ENCODE assay signal across 8 mouse cellular contexts in genomic region chr6:90463228-90463862, GRCm38 (mm10). TPM values are rescaled to one million over a fixed set of nuclear protein-coding genes. Genes with fewer than 3 reads are reported as not detected.
DNase-seq lines count a peak whose midpoint lies in the region; ATAC-seq lines count a peak whose summit lies in the region.

No protein-coding gene starts in this region.

- peak overlapping the region; percentile 92 for H3K4me3 ChIP-seq in megakaryocyte, embryonic 14.5 days (replicated peaks)
- peak overlapping the region; percentile 63 for H3K4me3 ChIP-seq in embryonic facial prominence, embryonic 15.5 days (replicated peaks)
- peak overlapping the region; percentile 69 for H3K4me3 ChIP-seq in limb, embryonic 10.5 days
- H3K4me3 ChIP-seq in midbrain, embryonic 12.5 days: peak overlapping the region; percentile 67
- H3K4me3 ChIP-seq in stomach, embryonic 15.5 days (replicated peaks): peak overlapping the region; percentile 65

- ATAC-seq in megakaryocyte, adult 5-6 weeks (ENCODE audit: poor library complexity, severe bottlenecking): no peak
- peak; percentile 74 for ATAC-seq in embryonic facial prominence, embryonic 15.5 days (ENCODE audit: insufficient number of reproducible peaks, low FRiP score, low TSS enrichment, low read depth)
- ATAC-seq in midbrain, embryonic 12.5 days (ENCODE audit: low FRiP score, low read depth): peak; percentile 70
- peak; percentile 89 for ATAC-seq in stomach, embryonic 15.5 days (ENCODE audit: insufficient read depth, low FRiP score, low read depth)

- H3K27ac ChIP-seq in embryonic facial prominence, embryonic 15.5 days (replicated peaks): no peak overlapping the region
- H3K27ac ChIP-seq in limb, embryonic 10.5 days: peak overlapping the region; percentile 84
- no peak overlapping the region for H3K27ac ChIP-seq in midbrain, embryonic 12.5 days (replicated peaks)
- peak overlapping the region; percentile 31 for H3K27ac ChIP-seq in stomach, embryonic 15.5 days

- H3K9ac ChIP-seq in embryonic facial prominence, embryonic 15.5 days: peak overlapping the region; percentile 48; the same call in 1 of the 2 replicates
- peak overlapping the region; percentile 62 for H3K9ac ChIP-seq in midbrain, embryonic 12.5 days (replicated peaks)
- H3K9ac ChIP-seq in stomach, embryonic 15.5 days: peak overlapping the region; percentile 58; the same call in 1 of the 2 replicates

- peaks cover 97% of the 10 kb centered on the region for H3K27me3 ChIP-seq in megakaryocyte, embryonic 14.5 days (replicated peaks)
- peaks cover 19% of the 10 kb centered on the region for H3K27me3 ChIP-seq in embryonic facial prominence, embryonic 15.5 days
- H3K27me3 ChIP-seq in limb, embryonic 10.5 days (ENCODE audit: low read depth, poor library complexity, severe bottlenecking): peaks cover 34% of the 10 kb centered on the region
- peaks cover 62% of the 10 kb centered on the region for H3K27me3 ChIP-seq in midbrain, embryonic 12.5 days
- H3K27me3 ChIP-seq in stomach, embryonic 15.5 days (replicated peaks): peaks cover 19% of the 10 kb centered on the region

- H3K4me2 ChIP-seq in embryonic facial prominence, embryonic 15.5 days (replicated peaks): peak overlapping the region; percentile 100
- peak overlapping the region; percentile 100 for H3K4me2 ChIP-seq in midbrain, embryonic 12.5 days (replicated peaks)
- H3K4me2 ChIP-seq in stomach, embryonic 15.5 days: peak overlapping the region; percentile 100

- no peaks in the 10 kb centered on the region for H3K36me3 ChIP-seq in megakaryocyte, embryonic 14.5 days (replicated peaks; ENCODE audit: low read length)
- H3K36me3 ChIP-seq in embryonic facial prominence, embryonic 15.5 days: no peaks in the 10 kb centered on the region
- H3K36me3 ChIP-seq in limb, embryonic 10.5 days: peaks cover 15% of the 10 kb centered on the region; the same call in 1 of the 2 replicates
- H3K36me3 ChIP-seq in midbrain, embryonic 12.5 days: no peaks in the 10 kb centered on the region
- no peaks in the 10 kb centered on the region for H3K36me3 ChIP-seq in stomach, embryonic 15.5 days

- no peaks in the 10 kb centered on the region for H3K9me3 ChIP-seq in megakaryocyte, embryonic 14.5 days
- H3K9me3 ChIP-seq in embryonic facial prominence, embryonic 15.5 days (replicated peaks): no peaks in the 10 kb centered on the region
- H3K9me3 ChIP-seq in limb, embryonic 10.5 days (replicated peaks): no peaks in the 10 kb centered on the region
- no peaks in the 10 kb centered on the region for H3K9me3 ChIP-seq in midbrain, embryonic 12.5 days
- H3K9me3 ChIP-seq in stomach, embryonic 15.5 days: no peaks in the 10 kb centered on the region

- WGBS in embryonic facial prominence, embryonic 15.5 days: under 1% methylated on average over 31 of the region's 31 CpGs
- under 1% methylated on average over 31 of the region's 31 CpGs for WGBS in limb, embryonic 10.5 days
- under 1% methylated on average over 31 of the region's 31 CpGs for WGBS in midbrain, embryonic 12.5 days
- under 1% methylated on average over 31 of the region's 31 CpGs for WGBS in stomach, embryonic 15.5 days

- H3K4me1 ChIP-seq in megakaryocyte, embryonic 14.5 days: peaks cover 31% of the 10 kb centered on the region
- peaks cover 27% of the 10 kb centered on the region for H3K4me1 ChIP-seq in embryonic facial prominence, embryonic 15.5 days
- H3K4me1 ChIP-seq in limb, embryonic 10.5 days: peaks cover 30% of the 10 kb centered on the region
- H3K4me1 ChIP-seq in midbrain, embryonic 12.5 days: peaks cover 12% of the 10 kb centered on the region
- peaks cover 11% of the 10 kb centered on the region; the same call in 1 of the 2 replicates for H3K4me1 ChIP-seq in stomach, embryonic 15.5 days

- DNase-seq in heart, adult 9 months (ENCODE audit: low spot score in 2 of 2): peak; percentile 98 to 99
- DNase-seq in kidney, adult 8-10 months: peak; percentile 98
- DNase-seq in limb, embryonic 10.5 days (ENCODE audit: low spot score): peak; percentile 83

RNA-seq across cellular contexts. Expression of gene Klf15, which starts 1.0 kb away (rescaled TPM):
- 0.12 and 3.0 TPM in 2 replicates for polyA plus RNA-seq in megakaryocyte, embryonic 14.5 days (2012; ENCODE audit: insufficient read depth, low replicate concordance)
- total RNA-seq in megakaryocyte, adult 5-6 weeks (2015): not detected in 2 replicates
- total RNA-seq in megakaryocyte, adult 5-6 weeks (2017): not detected in 2 replicates
- polyA plus RNA-seq in embryonic facial prominence, embryonic 15.5 days (2015; fragmentation: Nextera tagmentation; extraction: Ambion mirVana): 6.8 and 7.1 TPM in 2 replicates
- polyA plus RNA-seq in limb, embryonic 10.5 days (2016; fragmentation: Nextera tagmentation; extraction: Ambion mirVana): 4.3 and 7.5 TPM in 2 replicates
- 5.3 and 5.5 TPM in 2 replicates for polyA plus RNA-seq in midbrain, embryonic 12.5 days (2016; fragmentation: Nextera tagmentation; extraction: Ambion mirVana)
- polyA plus RNA-seq in stomach, embryonic 15.5 days (2015; fragmentation: Nextera tagmentation; extraction: Ambion mirVana): 11.5 and 13.5 TPM in 2 replicates

RNA-seq across cellular contexts. Expression of gene Aldh1l1, which starts 22.9 kb away (rescaled TPM):
- polyA plus RNA-seq in megakaryocyte, embryonic 14.5 days (2012; ENCODE audit: insufficient read depth, low replicate concordance): 7.3 and 7.4 TPM in 2 replicates
- total RNA-seq in megakaryocyte, adult 5-6 weeks (2015): 0.31 and 0.68 TPM in 2 replicates
- 0.45 and 0.55 TPM in 2 replicates for total RNA-seq in megakaryocyte, adult 5-6 weeks (2017)
- 2.0 and 2.1 TPM in 2 replicates for polyA plus RNA-seq in embryonic facial prominence, embryonic 15.5 days (2015; fragmentation: Nextera tagmentation; extraction: Ambion mirVana)
- 1.6 and 1.7 TPM in 2 replicates for polyA plus RNA-seq in limb, embryonic 10.5 days (2016; fragmentation: Nextera tagmentation; extraction: Ambion mirVana)
- polyA plus RNA-seq in midbrain, embryonic 12.5 days (2016; fragmentation: Nextera tagmentation; extraction: Ambion mirVana): 8.8 and 11.6 TPM in 2 replicates
- polyA plus RNA-seq in stomach, embryonic 15.5 days (2015; fragmentation: Nextera tagmentation; extraction: Ambion mirVana): 10.1 and 10.5 TPM in 2 replicates

RNA-seq across cellular contexts. Expression of gene Cfap100, which starts 34.7 kb away (rescaled TPM):
- 0.20 TPM in 1 of 2 replicates, not detected in the other for polyA plus RNA-seq in megakaryocyte, embryonic 14.5 days (2012; ENCODE audit: insufficient read depth, low replicate concordance)
- not detected in 2 replicates for total RNA-seq in megakaryocyte, adult 5-6 weeks (2015)
- not detected in 2 replicates for total RNA-seq in megakaryocyte, adult 5-6 weeks (2017)
- 1.4 and 1.7 TPM in 2 replicates for polyA plus RNA-seq in embryonic facial prominence, embryonic 15.5 days (2015; fragmentation: Nextera tagmentation; extraction: Ambion mirVana)
- 0.30 and 0.64 TPM in 2 replicates for polyA plus RNA-seq in limb, embryonic 10.5 days (2016; fragmentation: Nextera tagmentation; extraction: Ambion mirVana)
- polyA plus RNA-seq in midbrain, embryonic 12.5 days (2016; fragmentation: Nextera tagmentation; extraction: Ambion mirVana): 3.5 and 4.3 TPM in 2 replicates
- polyA plus RNA-seq in stomach, embryonic 15.5 days (2015; fragmentation: Nextera tagmentation; extraction: Ambion mirVana): 0.40 and 0.57 TPM in 2 replicates

Comparison
In these comparisons a context has a peak if more than half of its experiments do, and no peak if none do; other contexts are left out.
1. H3K27ac ChIP-seq: peak in limb, embryonic 10.5 days (single experiment) and stomach, embryonic 15.5 days (single experiment); none in embryonic facial prominence, embryonic 15.5 days (single experiment) and midbrain, embryonic 12.5 days (single experiment).
2. Peak in every context shown above with its lines, with median percentiles within 50 percentile points of each other: H3K4me3 ChIP-seq, H3K4me2 ChIP-seq, H3K9ac ChIP-seq and DNase-seq.